Mouse (Mus musculus) liver, embryonic 18 days (tissue): Measurements from ENCODE around the gene Defb38. TPM values are rescaled to one million over a fixed set of nuclear protein-coding genes. Genes with fewer than 3 reads are reported as not detected.

Source experiments
- polyA plus RNA-seq: library from polyadenylated mRNA; depleted of rRNA; stranded (reverse); fragments of >200 nt; gene quantifications from 2 replicates; pipeline ENCODE4 v1.2.3, GENCODE M21; 2012; rRNA removed

Gene Defb38
- polyA plus RNA-seq: not detected in 2 replicates

DNA sequence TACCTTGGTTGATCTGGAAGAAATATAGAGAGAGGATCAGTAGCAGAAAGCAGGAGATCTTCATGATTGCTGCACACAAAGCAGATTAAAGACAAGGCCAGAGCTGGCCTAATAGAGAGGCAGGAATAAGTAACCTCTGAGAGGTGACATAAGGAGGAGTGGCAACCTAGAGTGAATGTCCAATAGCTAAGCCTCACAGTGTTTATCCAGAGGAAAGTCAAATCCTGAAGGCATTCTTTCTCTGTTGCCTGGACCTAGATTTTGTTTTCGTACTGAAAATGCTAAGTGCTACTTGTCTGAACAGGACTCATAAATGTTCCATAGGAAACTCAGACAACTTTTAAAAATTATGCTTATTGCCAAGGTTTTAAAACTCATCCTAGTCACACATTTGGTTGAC is at the start of gene Defb38:
Gene Defb38 (minus strand): TSS at position 101 of the 400 bp plus-strand sequence.

GRCm38 (mm10) chr8:19064710-19065109 is 38.3 kb upstream of the Defb38 start, which contains the start of gene Defb39:
Gene Defb39, minus strand, starts transcription at chr8:19064810.

Other genes starting within 250 kb of the Defb38 start
- gene Defb40, start 48.3 kb downstream of the Defb38 start, polyA plus RNA-seq: not detected in 2 replicates
- gene Defb37, start 35.5 kb downstream of the Defb38 start, polyA plus RNA-seq: not detected in 2 replicates
- not detected in 2 replicates for gene Defb39, start 38.2 kb upstream of the Defb38 start, polyA plus RNA-seq
- not detected in 2 replicates for gene Defb12, start 88.3 kb upstream of the Defb38 start, polyA plus RNA-seq
- gene Defb34, start 97.2 kb upstream of the Defb38 start, polyA plus RNA-seq: not detected in 2 replicates
- not detected in 2 replicates for gene Gm45826, start 114.2 kb upstream of the Defb38 start, polyA plus RNA-seq
- not detected in 2 replicates for gene Defb14, start 167.8 kb upstream of the Defb38 start, polyA plus RNA-seq
- gene Defb4, start 172.1 kb upstream of the Defb38 start, polyA plus RNA-seq: not detected in 2 replicates
- gene Defb6, start 198.9 kb upstream of the Defb38 start, polyA plus RNA-seq: not detected in 2 replicates
- not detected in 2 replicates for gene Defb46, start 213.3 kb upstream of the Defb38 start, polyA plus RNA-seq
- gene Defb5, start 221.0 kb upstream of the Defb38 start, polyA plus RNA-seq: not detected in 2 replicates